Mouse (Mus musculus) CH12.LX (cell line): ENCODE data around the gene Fat2.

Source experiments
- BHLHE40 ChIP-seq: IDR thresholded peaks from 2 replicates; pipeline ENCODE4 v1.6.1; 2011; ENCODE audit warnings: mild to moderate bottlenecking, low read depth, low read length, improper control_type of control experiment
- CHD1 ChIP-seq: IDR thresholded peaks from 2 replicates; pipeline ENCODE4 v1.6.1; 2012; ENCODE audit warnings: low read depth, low read length, improper control_type of control experiment, inconsistent platforms
- CHD2 ChIP-seq: IDR thresholded peaks from 2 replicates; pipeline ENCODE4 v1.6.1; 2011; ENCODE audit warnings: low read length, improper control_type of control experiment
- CTCF ChIP-seq, 2 experiments: IDR thresholded peaks in 1 of 2; conservative IDR thresholded peaks in 1 of 2; 2 replicates each; pipeline ENCODE4 v1.5.1; 2011 to 2012; ENCODE audit warnings: low read depth in 2 of 2, low read length in 2 of 2, improper control_type of control experiment in 1 of 2, inconsistent platforms in 1 of 2, mild to moderate bottlenecking in 1 of 2, moderate library complexity in 1 of 2
- EP300 ChIP-seq: IDR thresholded peaks from 2 replicates; pipeline ENCODE4 v1.6.1; 2011; ENCODE audit warnings: low read length, improper control_type of control experiment
- HCFC1 ChIP-seq: IDR thresholded peaks from 2 replicates; pipeline ENCODE4 v1.6.1; 2012; ENCODE audit warnings: low read depth, mild to moderate bottlenecking, inconsistent platforms, low read length, improper control_type of control experiment
- KAT2A ChIP-seq: IDR thresholded peaks from 2 replicates; pipeline ENCODE4 v1.6.1; 2012; ENCODE audit warnings: low read length, improper control_type of control experiment, inconsistent platforms; ENCODE audit not compliant: insufficient replicate concordance
- MAX ChIP-seq: IDR thresholded peaks from 2 replicates; pipeline ENCODE4 v1.6.1; 2011; ENCODE audit warnings: low read length, improper control_type of control experiment
- MXI1 ChIP-seq: IDR thresholded peaks from 2 replicates; pipeline ENCODE4 v1.6.1; 2011; ENCODE audit warnings: mild to moderate bottlenecking, low read depth, low read length, improper control_type of control experiment
- RCOR1 ChIP-seq: conservative IDR thresholded peaks from 2 replicates; pipeline ENCODE4 v1.6.1; 2012; ENCODE audit warnings: low read depth, mild to moderate bottlenecking, inconsistent platforms, low read length, improper control_type of control experiment
- ZKSCAN1 ChIP-seq: IDR thresholded peaks from 2 replicates; pipeline ENCODE4 v1.6.1; 2012; ENCODE audit warnings: low read depth, inconsistent platforms, low read length, improper control_type of control experiment, borderline replicate concordance

- TF ChIP-seq HCFC1 (no peak), CHD1 (no peak), EP300 (no peak), CTCF (conservative IDR thresholded peaks at IDR 0.05 in 1 of 2, IDR thresholded peaks at IDR 0.05 in 1 of 2; ENCODE audit: low read depth in 2 of 2, low read length in 2 of 2) (no peak), MXI1 (no peak), KAT2A (no peak), RCOR1 (no peak), MAX (no peak), BHLHE40 (no peak), CHD2 (no peak), ZKSCAN1 (no peak)
Observed at GRCm38 (mm10) chr11:55293179-55293578, 43.2 kb downstream of the Fat2 start.
